Mouse (Mus musculus) stomach, adult 2 months (tissue): ENCODE results near the gene Map1lc3b. TPM values are rescaled to one million over a fixed set of nuclear protein-coding genes. Genes with fewer than 3 reads are reported as not detected.

Experiments used
- polyA plus RNA-seq: library from polyadenylated mRNA; depleted of rRNA; stranded (reverse); fragments of >200 nt; gene quantifications from 2 replicates; pipeline ENCODE4 v1.2.3, GENCODE M21; 2012; rRNA removed

The Map1lc3b gene
- polyA plus RNA-seq = 51.5 and 61.5 TPM in 2 replicates

GRCm38 (mm10) chr8:121590203-121591177 is at the start of gene Map1lc3b:
Map1lc3b (plus strand) TSS chr8:121590361.

GRCm38 (mm10) chr8:121544276-121544785 is 45.8 kb upstream of the Map1lc3b start, which contains the start of gene 1700018B08Rik:
1700018B08Rik (minus strand) TSS chr8:121544320.

GRCm38 (mm10) chr8:121578676-121579451 is 11.3 kb upstream of the Map1lc3b start, which contains the start of gene Fbxo31:
Fbxo31 (minus strand) TSS chr8:121578806.

Other genes starting within 250 kb of the Map1lc3b start
- gene 1700018B08Rik, start 46.0 kb upstream of the Map1lc3b start, polyA plus RNA-seq = not detected in 2 replicates
- gene Fbxo31, start 11.6 kb upstream of the Map1lc3b start, polyA plus RNA-seq = 17.5 and 24.7 TPM in 2 replicates
- 8.1 and 10.4 TPM in 2 replicates for gene Zcchc14, start 62.5 kb downstream of the Map1lc3b start, polyA plus RNA-seq
- 0.16 and 0.44 TPM in 2 replicates for gene Jph3, start 139.3 kb downstream of the Map1lc3b start, polyA plus RNA-seq
- gene Klhdc4, start 239.2 kb downstream of the Map1lc3b start, polyA plus RNA-seq = 4.6 and 6.0 TPM in 2 replicates